Mouse (Mus musculus): Measurements from ENCODE around the gene Lenep. TPM values are rescaled to one million over a fixed set of nuclear protein-coding genes. Genes with fewer than 3 reads are reported as not detected.
A peak's percentile ranks its signal among the peaks of the same experiment; 100 is the strongest.

Lenep gene
- total RNA-seq, 2 experiments from 2014 or later, result 3.5 TPM; not detected in 1

DNA sequence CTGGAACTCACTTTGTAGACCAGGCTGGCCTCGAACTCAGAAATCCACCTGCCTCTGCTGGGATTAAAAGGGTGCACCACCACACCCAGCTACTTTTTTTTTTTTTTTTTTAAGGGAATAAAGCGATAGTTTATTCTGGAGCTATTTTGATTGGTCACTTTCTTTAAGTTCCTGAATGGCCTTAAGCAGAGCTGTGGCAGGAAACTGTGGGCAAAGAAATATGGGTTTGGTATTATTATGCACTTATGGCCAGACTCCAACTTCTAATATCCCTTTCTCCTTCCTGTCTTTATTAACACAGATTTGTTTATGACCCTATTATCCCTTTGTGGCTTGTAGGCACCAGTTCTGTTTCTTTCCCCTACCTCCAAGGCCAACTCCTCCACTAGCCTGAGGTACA is 17.8 kb upstream of the Lenep start:
- DNase-seq (ENCODE audit: low spot score in 2 of 2), result no peak

GRCm38 (mm10) chr3:89419981-89420380 is 17.4 kb upstream of the Lenep start:
- no peak for DNase-seq (ENCODE audit: low spot score in 2 of 2)

DNA sequence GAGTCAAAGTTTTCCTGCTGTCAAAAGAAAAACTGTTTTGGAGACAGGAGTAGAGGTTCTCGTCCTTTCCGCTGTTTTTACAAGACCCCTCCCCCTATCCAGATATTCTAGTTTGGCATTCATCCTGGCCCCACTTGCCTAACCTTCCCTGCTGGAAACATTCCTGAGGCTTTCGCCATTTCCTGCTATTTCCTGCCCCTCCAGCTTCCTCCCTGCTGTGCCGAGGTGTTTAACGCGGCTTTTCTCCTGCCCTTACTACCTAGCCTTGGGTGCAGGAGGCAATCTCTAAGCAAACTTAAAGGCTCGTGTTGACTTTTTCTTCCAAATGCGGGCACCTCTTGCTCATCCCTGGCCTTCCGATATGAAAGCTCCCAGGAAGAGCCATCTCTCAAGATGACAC is 17.0 kb upstream of the Lenep start:
- no peak for DNase-seq (ENCODE audit: low spot score in 2 of 2)

- DNase-seq (ENCODE audit: low spot score in 2 of 2), result no peak
Observed at GRCm38 (mm10) chr3:89418861-89419250, 16.3 kb upstream of the Lenep start.

- peak; percentile 90 to 92 for DNase-seq (ENCODE audit: low spot score in 2 of 2)
Observed at GRCm38 (mm10) chr3:89418170-89418860, 15.7 kb upstream of the Lenep start, which contains the start of the genes Cks1b and Shc1. TSS of gene Cks1b (minus strand) at chr3:89418383. TSS of gene Shc1 (plus strand) at chr3:89418443.

DNA sequence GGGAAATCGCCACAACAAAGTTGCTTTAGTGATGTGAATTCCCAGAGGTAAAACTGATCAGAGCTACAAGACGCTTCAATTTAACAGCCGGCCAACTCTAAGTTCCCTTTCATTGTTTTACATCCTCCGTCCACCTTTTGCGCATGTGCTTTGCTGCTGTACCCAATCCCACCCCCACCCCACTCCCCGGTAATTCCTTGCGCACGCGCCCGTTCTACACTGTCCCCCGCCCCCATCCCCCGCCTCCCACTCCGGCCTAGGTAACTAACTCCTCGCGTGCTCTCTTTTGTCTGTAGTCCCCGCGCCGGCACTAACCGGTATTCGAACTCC is 15.2 kb upstream of the Lenep start:
- no peak for DNase-seq (ENCODE audit: low spot score in 2 of 2)

GRCm38 (mm10) chr3:89417131-89417530 is 14.5 kb upstream of the Lenep start:
- DNase-seq (ENCODE audit: low spot score in 2 of 2), result no peak

- no peak for DNase-seq (ENCODE audit: low spot score in 2 of 2)
Observed at GRCm38 (mm10) chr3:89416158-89416557, 13.6 kb upstream of the Lenep start.

- peak; percentile 100 for DNase-seq (ENCODE audit: low spot score in 2 of 2)
Observed at GRCm38 (mm10) chr3:89411490-89412393, 9.1 kb upstream of the Lenep start, which contains the start of gene Flad1. TSS of gene Flad1 (minus strand) at chr3:89411870.

DNA sequence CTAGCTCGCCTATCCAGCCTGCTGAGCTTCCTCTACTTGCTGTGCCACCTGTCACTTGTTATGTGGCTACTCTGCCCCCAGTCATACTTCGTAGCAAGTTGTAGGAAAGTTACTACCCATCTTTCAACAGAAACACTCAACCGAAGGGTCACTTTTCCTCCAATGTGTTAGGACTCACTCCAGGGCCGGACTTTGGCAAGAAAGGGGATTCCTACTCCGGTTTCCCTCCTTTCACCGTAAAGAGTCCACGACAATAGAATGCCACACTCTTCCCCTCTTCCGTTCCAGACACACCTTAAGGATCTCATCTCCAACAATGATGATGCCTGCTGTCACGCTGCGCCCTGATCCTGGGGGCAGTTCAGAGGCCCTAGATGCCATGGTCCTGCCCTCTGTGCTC is 8.3 kb upstream of the Lenep start:
- no peak for DNase-seq (ENCODE audit: low spot score in 2 of 2)

DNA sequence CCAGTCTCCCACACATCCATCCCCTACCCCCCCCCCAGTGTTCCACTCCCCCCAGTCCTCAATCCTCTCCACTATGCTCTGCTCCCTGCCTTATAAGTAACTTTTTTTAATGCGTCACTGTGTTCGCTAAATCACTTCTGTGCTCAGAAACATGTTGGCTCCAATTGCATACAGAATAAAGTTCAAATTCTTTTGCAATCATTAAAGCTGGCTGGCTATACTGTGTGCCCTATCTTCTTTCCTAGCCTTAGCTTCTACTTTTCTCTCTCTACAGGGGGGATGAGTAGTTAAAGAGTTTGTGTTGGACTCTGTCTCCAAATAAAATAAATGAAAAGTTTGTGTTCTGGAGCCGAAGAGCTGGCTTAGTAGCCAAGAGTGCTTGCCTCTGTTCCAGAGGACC is 7.1 kb upstream of the Lenep start:
- DNase-seq (ENCODE audit: low spot score in 2 of 2), result no peak

DNA sequence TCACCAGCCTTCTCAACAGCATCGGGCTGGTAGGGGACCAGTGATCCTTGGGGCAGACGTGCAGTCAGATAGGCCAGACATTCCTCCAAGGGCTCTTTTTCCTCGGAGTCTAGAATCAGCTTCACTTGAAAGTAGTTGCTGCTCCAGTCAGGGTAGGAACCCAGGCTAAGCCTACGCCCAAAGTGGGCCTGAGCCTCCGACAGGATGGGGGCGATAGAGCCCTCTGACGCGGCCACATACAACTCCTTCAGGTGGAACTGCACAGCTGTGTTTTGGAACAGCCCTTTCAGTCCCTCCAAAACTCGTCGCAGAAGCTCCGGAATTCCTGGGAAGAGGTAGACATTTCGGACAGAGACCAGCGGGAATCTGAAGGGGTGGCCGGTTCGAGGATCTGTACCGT is 5.9 kb upstream of the Lenep start:
- no peak for DNase-seq (ENCODE audit: low spot score in 2 of 2)

DNA sequence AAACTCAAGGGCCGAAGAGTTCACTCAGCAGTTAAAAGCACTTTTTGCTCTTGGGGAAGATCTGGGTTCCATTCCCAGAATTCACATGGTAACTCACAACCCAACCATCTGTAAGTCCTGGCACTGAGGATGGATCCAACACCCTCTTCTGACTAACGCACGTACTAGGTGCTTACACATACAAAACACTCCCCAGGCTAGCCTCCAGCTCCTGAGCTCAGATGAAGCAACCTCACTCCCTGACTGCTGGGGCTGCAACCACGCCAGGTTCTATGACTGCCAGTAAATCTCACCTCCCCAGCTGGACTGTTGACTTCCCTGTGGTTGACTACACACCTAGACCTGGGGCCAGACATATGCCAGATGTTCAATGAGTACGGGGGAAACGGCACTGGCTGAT is 4.3 kb upstream of the Lenep start:
- DNase-seq (ENCODE audit: low spot score in 2 of 2), result no peak

- no peak for DNase-seq (ENCODE audit: low spot score in 2 of 2)
Observed at GRCm38 (mm10) chr3:89401329-89401728, 1.3 kb downstream of the Lenep start.

GRCm38 (mm10) chr3:89396654-89397005 is 6.0 kb downstream of the Lenep start:
- no peak for DNase-seq (ENCODE audit: low spot score in 2 of 2)

DNA sequence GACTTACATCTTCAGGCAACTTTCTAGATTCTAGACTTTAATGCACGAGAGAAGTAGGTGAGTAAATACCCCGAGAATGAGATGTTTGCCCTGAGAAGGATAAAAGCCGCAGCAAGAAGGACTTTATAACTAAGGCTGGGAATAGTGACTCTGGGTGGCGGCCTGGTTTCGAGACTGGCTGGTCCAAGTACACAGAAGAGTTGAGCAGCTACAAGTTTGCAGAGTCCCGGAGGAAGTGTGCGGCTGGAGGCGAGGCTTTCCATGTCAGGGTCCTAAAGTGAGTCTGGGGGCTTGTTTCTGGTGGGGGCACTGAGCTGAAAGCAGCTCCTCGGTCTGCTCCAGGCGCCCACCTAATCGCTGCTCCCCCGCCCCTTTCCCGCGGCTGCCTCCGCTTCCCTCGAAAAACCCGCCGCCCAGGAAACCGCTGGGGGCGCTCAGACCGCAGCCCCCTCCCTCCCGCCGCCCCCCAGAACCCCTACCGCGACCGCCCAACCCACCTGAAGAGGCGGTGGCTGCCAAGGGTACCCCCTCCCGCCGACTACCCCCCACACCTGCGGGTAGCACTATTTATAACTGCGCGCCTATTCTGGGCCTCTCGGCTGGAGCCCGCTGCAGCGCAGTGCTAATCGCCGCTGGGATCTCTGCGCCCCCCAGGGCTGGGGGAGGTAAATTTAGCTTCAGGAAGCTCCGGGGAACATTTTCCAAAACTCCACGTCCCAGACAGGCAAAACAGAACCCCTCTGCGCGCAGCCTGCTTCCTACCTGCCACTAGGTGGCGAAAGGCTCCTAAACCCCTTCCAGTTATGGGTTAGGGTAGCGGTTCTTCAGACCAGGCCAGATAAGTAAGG is 6.6 kb downstream of the Lenep start:
- DNase-seq (ENCODE audit: low spot score in 2 of 2), result peak; percentile 65 to 69

DNA sequence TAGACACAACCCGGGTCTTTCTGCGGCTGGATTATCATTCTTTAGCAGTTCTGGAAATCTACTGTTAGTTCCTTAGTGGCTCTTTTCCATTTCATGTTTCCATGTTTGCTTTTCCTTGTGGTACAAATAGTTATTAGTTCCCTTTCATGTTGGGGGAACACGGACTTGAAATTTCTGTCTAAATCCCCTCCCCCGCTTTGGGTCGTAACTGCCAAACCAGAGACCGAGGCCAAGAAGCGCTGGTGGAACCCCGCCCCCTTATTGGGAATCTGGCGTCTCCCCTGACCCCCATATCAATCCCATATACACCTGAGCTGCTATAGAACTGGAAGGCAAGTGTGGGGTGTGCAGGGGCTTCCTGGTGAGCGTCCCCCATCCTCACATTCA is 7.2 kb downstream of the Lenep start:
- no peak for DNase-seq (ENCODE audit: low spot score in 2 of 2)

DNA sequence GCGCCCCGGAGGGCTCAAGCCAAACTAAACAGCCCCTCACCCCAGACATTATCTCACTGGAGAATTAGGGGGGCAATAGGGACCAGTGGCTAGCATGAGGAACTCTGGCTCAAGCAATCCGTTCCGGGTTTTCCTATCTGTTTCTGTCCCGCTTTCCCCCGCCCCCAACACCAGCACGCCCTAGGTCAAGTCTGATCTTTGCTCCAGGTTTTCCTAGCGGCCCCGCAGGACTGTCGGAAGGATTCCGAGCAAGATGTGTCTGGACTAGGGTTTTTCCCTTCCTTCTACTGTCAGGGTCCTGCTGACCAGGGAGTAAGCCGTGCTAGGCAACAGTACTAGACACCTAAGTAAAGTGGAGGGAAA is 7.7 kb downstream of the Lenep start:
- DNase-seq (ENCODE audit: low spot score in 2 of 2), result peak; percentile 63 to 73

DNA sequence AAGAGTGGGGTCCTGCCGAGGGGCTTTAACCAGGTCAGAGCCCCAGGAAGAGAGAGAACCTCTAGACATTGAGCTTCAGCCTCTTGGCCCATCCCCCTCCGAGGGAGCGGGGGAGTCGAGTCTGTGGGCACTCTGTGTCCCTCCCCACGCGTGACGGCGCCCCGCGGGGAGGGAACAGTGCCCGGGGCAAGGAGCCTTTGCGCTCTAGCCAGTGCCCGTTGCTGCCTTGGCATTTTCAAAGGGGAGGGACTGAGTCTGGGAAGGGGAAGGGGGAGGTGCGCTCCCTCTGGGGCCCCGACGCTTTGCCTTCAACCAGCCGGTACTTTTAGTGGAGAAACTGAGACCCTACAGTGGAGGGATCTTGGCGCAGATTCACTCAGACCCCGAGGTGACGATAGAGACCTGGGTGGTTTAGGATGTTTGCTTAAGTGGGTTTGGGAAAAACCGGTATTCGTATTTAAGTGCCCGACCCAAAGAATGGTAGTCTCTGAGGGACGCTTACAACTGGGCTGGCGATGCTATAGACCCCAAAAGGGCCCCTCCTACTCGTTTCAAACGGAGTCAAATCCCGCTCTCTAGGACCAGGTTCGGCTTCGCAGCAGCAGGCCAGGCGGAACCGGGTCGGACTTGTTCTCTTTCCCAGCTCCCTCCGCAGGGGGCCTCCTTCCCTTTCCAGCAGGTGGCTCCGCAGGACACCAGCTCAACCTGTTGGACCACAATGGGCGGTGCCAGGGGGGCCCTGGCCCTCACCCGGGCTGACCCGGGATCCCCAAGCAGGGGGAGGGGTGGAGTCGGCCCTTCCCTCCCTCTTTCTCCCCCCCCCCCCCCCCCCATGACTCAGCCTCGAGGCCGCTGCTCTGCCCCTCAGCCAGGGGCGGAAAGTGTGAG is 8.3 kb downstream of the Lenep start, which contains the start of gene Zbtb7b:
Gene Zbtb7b (minus strand): TSS at position 771 of the 888 bp plus-strand sequence.
- peak; percentile 69 to 76 for DNase-seq (ENCODE audit: low spot score in 2 of 2)

DNA sequence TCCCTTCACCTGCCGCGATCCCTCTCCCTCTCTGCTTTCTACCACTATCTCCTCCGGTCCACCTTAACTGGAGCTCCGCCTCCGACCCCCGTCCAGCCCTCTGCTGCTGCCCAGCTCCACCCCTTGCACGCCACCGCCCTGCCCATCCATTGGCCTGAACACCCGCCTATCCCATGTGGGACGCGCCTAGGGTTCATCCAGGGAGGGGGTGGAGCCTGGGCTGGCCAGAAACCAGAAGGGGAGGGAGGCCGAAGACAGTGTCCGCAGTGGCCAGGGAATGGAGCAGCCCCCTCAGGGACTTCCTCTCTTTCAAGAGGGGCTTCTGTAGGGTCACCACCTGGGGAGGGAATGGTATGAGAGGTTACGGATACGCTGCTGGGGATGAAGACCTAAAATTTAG is 9.0 kb downstream of the Lenep start:
- DNase-seq (ENCODE audit: low spot score in 2 of 2), result peak; percentile 95 to 96
